Mouse (Mus musculus) lung, postnatal 36 days (tissue): Measurements from ENCODE around the gene Tac1.
"Not testable (repeated sequence)": the region's sequence is repeated elsewhere in the genome, so short reads cannot be mapped to it uniquely, and the experiment has no call there.

ENCODE experiments used
- DNase-seq: peaks from one replicate; pipeline ENCODE4 v3.0.0; 2022; ENCODE audit warnings: mixed read lengths

Gene Tac1

GRCm38 (mm10) chr6:7554829-7555391 is at the start of gene Tac1:
Gene Tac1 (plus strand): TSS chr6:7554879.
- DNase-seq = no peak

GRCm38 (mm10) chr6:7543511-7543910 is 11.2 kb upstream of the Tac1 start:
- not testable (repeated sequence) for DNase-seq

GRCm38 (mm10) chr6:7555688-7556476 is 1.2 kb downstream of the Tac1 start:
- no peak for DNase-seq

GRCm38 (mm10) chr6:7558164-7558563 is 3.5 kb downstream of the Tac1 start:
- DNase-seq = no peak

- no peak for DNase-seq
Measured at GRCm38 (mm10) chr6:7562524-7562923, 7.8 kb downstream of the Tac1 start.

GRCm38 (mm10) chr6:7564537-7564936 is 9.9 kb downstream of the Tac1 start:
- no peak for DNase-seq

GRCm38 (mm10) chr6:7571144-7571543 is 16.5 kb downstream of the Tac1 start:
- DNase-seq = no peak

- DNase-seq = no peak
Measured at GRCm38 (mm10) chr6:7578031-7578430, 23.4 kb downstream of the Tac1 start.

- no peak for DNase-seq
Measured at GRCm38 (mm10) chr6:7594445-7594844, 39.8 kb downstream of the Tac1 start.

- no peak for DNase-seq
Measured at GRCm38 (mm10) chr6:7598416-7598815, 43.7 kb downstream of the Tac1 start.

- DNase-seq = no peak
Measured at GRCm38 (mm10) chr6:7600228-7600627, 45.5 kb downstream of the Tac1 start.

GRCm38 (mm10) chr6:7601353-7602094 is 46.8 kb downstream of the Tac1 start:
- no peak for DNase-seq

GRCm38 (mm10) chr6:7613676-7614075 is 59.0 kb downstream of the Tac1 start:
- DNase-seq = not testable (repeated sequence)
